Mouse (Mus musculus) 416B (cell line): ENCODE measurements at regions not wholly inside any gene's neighbourhood (a gene's known extent, or its start where the extent isn't known, plus 50 kb on each side); places are given as distances from the start of the nearest gene placed in this dataset.

ENCODE experiments used
- DNase-seq: peaks from one replicate; pipeline ENCODE4 v3.0.0; 2011; ENCODE audit warnings: low read depth

GRCm38 (mm10) chr1:143946933-143947332, 57.0 kb downstream of the Rgs2 start:
- peak; percentile 26 for DNase-seq

DNA sequence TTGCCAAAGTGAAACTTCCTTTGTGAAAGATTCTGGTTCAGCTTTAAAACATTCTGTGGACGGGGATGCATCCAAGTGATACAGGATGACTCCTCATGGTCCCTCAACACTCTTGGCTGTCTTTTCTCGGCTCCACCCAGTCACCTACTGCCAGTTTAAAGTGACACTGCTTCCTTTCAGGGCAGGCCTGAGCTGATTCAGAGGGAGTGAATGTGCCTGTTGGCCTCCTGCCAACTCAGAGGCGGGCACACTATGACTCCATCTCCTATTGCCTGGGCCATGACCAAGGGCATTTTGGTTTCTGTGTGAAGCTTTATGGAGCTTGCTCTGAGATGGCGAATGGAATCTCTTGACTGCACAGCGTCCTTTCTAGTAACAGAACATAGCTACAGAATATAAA, 62.5 kb downstream of the Rgs2 start:
- peak; percentile 93 for DNase-seq

GRCm38 (mm10) chr1:143939511-143939910, 64.5 kb downstream of the Rgs2 start:
- no peak for DNase-seq

- no peak for DNase-seq
Measured at GRCm38 (mm10) chr1:143938569-143938968, 65.4 kb downstream of the Rgs2 start.

DNA sequence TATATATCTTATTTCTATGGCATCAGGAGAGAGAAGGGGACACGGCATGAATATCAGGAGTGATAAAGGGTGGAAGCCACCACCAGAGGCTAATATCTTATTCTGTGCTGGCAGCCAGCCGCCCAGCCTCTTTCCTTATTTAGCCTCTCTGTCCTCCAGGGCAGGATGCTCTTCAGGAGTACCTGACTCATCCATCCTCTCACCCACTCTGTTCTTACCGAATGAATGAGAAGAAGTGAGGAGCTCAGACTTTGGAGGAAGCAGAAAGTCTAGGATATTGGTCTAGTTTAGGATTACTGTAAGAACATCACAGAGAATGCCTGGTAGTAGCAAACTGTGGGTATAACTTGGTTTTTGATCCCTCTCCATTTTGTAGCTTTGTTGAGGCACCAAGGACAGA, 73.2 kb downstream of the Rgs2 start:
- DNase-seq = no peak

DNA sequence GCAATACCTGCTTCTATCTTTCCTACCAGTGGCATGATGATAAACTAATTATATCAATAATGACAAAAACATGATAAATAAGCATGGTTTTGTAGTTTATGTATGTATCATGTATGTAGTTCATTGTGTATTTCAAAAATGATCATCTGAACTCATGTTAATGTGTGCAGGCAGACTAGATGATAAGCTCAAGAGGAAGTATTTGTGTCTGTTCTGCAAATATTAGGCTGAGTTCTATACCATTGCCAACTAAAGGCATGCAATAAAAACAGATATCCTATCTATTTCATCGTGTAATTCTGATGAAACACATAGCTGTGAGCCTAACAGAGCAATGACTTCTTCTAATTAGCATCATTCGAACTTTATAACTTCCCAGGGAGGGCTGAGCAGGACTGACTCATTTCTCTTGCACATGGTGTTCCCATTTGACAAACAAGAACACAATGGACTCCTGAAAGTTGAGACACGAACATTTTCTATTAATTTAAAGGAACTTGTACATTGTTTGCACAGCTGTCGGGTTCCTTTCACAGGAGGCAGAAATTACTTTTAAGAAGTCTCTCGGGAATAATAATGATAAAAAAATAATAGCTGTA, 74.3 kb downstream of the Rgs2 start:
- no peak for DNase-seq

DNA sequence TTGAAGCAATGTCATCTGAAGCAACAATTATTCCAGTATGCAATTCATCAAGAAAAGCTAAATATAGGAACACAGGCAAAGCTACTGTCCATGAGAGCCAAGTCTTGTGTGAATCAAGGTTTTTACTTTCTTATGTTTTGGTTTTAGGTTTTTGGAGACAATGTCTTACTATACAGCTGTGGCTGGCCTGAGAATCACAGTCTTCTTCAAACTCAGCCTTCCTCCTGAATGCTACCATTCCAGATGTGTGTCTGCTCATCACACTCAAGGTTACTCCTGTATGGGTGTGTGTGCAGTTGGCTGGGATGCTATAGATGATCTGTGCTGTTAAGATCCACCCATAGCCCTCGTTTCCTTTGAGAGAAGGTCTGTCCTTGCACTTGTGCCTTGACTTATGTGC, 81.5 kb downstream of the Rgs2 start:
- no peak for DNase-seq

DNA sequence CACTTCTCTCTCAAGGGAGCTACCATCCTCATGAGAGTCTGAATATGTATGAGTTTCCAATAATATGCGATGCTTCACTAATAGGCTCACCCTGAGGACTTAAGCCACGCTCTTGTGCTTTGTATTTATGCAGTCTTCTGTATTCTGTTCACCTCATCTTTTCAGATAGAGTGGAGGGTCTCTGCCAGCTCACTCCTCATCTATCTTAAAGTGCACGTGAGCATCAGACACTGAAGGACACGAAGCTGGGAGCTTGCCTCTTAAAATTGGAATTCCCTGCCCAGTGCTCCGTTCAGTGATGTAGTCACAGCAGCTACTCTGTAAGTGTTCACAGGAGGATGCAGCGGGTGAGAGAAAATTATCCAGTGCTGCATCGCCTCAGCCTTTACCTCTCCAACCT, 83.7 kb downstream of the Rgs2 start:
- DNase-seq = no peak

DNA sequence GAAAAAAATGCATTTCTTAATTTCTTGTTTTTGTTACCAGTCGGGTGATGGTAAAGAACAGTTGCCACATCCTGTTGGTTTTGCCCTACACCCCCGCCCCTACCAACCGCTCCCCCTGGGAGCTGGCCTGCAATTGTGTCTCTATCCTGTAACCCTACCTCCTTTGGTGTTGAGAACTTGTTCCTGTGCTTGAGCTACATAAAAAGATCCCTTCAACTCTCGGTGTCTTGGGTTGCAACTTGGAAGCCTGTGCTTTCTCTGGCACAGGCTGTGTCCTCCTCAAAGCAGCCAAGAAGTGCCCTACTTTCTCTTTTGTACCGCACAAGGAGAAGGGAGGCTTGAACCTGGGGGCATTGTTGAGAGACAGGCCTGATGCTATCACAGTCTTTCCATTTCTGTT, 85.0 kb downstream of the Rgs2 start:
- DNase-seq = peak; percentile 81

DNA sequence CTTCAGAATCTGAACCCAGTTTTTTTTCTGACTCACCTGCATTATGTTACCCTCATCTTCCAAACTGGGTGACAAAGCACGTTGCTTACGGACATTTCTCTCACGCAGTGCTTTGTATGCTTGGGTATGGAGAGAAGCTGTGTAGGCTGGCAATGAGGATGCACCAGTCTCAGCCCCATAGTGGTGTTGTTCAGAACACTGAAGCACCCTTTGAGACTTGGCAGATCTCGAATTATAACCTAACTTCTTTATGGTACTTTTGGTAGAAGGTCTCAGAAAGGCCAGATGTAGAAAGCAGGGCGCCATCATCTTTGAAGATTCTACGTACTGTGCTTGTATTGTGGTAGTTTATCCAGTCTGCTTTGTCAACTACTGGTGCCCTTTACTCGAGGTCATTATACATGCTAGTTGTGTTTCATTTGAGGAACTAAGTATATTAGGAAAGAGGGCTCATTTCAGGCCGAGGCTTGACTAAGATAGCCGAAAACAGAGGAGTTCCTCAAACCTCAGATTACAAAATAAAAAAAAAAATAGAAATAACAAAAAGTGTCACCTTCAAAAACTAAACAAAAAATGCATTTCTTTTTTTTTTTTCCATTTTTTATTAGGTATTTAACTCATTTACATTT, 85.7 kb downstream of the Rgs2 start:
- peak; percentile 82 for DNase-seq

GRCm38 (mm10) chr1:143917623-143918022, 86.3 kb downstream of the Rgs2 start:
- peak; percentile 69 for DNase-seq

GRCm38 (mm10) chr1:143916587-143916986, 87.4 kb downstream of the Rgs2 start:
- DNase-seq = peak; percentile 95

DNA sequence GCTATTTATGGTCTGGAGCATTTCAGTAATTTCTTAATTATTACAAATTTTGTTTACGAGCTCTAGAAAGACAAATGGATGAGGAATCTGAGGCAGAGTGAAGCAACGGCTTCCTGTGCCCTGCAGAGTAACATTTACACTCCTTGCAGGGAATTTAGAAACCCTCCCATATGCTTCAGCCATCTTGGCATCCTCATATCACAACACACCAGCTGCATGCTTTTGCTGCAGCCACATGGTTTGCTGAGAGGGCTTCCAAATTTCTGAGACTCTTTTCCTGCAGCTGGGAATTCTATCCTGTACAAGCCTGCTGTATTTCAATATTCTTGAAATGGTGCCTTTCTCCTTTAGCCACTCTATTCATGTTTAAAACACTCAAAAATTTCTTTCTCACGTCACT, 91.4 kb downstream of the Rgs2 start:
- DNase-seq = no peak

GRCm38 (mm10) chr1:143911230-143911629, 92.7 kb downstream of the Rgs2 start:
- DNase-seq = no peak

DNA sequence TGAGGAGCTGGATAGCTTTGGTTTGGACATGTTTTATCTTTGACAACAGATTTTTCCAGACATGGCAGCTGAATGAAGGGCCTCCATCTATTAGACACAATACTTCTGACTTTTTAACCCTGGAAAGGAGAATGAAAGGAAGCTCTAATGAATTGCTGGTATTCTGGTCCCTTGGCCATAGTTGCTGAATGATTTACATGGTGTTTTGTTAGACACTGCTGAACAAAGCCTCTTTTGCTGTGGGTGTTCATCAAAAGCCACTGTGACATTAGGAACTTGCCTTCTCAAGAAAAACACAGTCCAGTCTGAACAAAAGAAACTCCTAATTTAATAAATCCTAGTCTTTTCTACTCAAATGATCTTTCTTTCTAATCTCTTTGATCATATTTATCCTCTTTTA, 93.4 kb downstream of the Rgs2 start:
- DNase-seq = no peak

- DNase-seq = peak; percentile 67
Measured at GRCm38 (mm10) chr1:143907312-143907711, 96.6 kb downstream of the Rgs2 start.

- peak; percentile 54 for DNase-seq
Measured at GRCm38 (mm10) chr1:143906881-143907280, 97.1 kb downstream of the Rgs2 start.

GRCm38 (mm10) chr1:143903985-143904384, 100.0 kb downstream of the Rgs2 start:
- no peak for DNase-seq

- DNase-seq = no peak
Measured at GRCm38 (mm10) chr1:143903234-143903633, 100.7 kb downstream of the Rgs2 start.

DNA sequence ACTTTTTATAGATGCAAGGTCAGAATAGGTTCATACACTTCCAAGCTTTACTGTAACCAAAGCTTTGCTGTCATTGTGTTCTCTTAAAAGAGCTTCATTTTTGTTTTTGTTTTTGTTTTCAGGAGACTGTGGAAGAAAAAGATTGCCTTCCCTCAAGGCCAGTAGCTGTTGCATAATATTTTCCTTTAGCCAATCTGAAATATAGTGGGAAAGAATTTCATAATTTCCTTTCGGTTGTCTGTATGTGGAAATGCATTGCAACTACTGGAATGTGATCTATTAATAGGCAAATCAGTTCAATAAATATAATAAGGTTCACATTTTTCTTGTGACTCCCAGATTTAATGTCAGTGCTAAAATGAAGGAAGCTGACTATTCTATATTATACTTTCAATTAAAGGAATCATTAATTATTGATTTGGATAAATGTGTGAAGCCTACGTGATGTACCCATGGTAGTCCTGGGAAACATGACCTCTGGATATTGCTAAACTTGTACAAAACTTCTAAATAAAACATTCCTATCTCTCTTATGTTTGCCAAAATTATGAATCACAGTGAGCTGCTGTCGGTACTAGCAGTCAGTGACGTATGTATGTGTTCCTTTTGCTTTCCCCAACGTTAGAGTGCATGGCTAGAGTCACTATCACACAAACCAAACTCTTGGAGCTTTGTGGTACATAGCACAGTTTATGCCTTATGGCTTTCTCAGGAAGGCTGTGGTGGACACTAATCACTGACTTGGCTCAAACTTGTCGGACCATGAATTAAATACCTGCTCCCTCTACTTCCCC, 102.6 kb downstream of the Rgs2 start:
- DNase-seq = no peak

- no peak for DNase-seq
Measured at GRCm38 (mm10) chr1:143888510-143888909, 111.4 kb downstream of the Uchl5 start.

DNA sequence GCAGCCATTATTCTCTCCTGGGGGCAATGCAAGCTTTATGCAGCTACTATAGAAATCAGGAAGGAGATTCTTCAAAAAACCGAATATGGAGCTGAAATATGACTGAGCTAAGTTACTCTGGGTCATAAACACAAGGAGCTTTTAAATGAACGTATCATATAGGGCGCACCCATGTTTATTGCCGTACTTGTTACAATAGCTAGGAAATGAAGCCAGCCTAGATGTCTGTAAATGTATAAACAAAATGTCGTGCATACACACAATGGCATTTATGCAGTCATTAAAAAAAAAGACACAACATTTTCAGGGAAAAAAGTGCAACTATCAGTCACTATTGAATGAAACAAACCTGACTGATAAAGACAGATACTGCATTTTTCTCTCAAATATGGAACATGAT, 111.0 kb downstream of the Uchl5 start:
- DNase-seq = no peak

GRCm38 (mm10) chr1:143886014-143886413, 108.9 kb downstream of the Uchl5 start:
- DNase-seq = no peak
